Mouse (Mus musculus) midbrain, embryonic 12.5 days (tissue): ENCODE measurements around the gene P4ha1. TPM values are rescaled to one million over a fixed set of nuclear protein-coding genes. Genes with fewer than 3 reads are reported as not detected.
A peak's percentile ranks its signal among the peaks of the same experiment; 100 is the strongest.

Source experiments
- ATAC-seq: fragments of 200-750 bp; cut with Nextera tagmentation; 2 replicates; pipeline ENCODE4 v1.8.0; 2017; ENCODE audit warnings: low read depth, moderate TSS enrichment, moderate library complexity; ENCODE audit not compliant: low FRiP score
- H3K27ac ChIP-seq: fragments of 300-500 bp; sonication (generic); replicated peaks from 2 replicates; pipeline ENCODE4 v1.5.1; 2016; ENCODE audit warnings: mild to moderate bottlenecking
- H3K27me3 ChIP-seq: fragments of 300-500 bp; sonication (generic); 2 replicates; pipeline ENCODE4 v1.6.1; 2016; ENCODE audit warnings: mild to moderate bottlenecking
- H3K36me3 ChIP-seq: fragments of 300-500 bp; sonication (generic); 2 replicates; pipeline ENCODE4 v1.6.1; 2016
- H3K4me1 ChIP-seq: fragments of 300-500 bp; sonication (generic); 2 replicates; pipeline ENCODE4 v1.6.1; 2016
- H3K4me2 ChIP-seq: fragments of 300-500 bp; sonication (generic); replicated peaks from 2 replicates; pipeline ENCODE4 v1.6.1; 2016; ENCODE audit warnings: mild to moderate bottlenecking, moderate library complexity
- H3K4me3 ChIP-seq: fragments of 300-500 bp; sonication (generic); 2 replicates; pipeline ENCODE4 v1.5.1; 2016; ENCODE audit warnings: mild to moderate bottlenecking
- H3K9ac ChIP-seq: fragments of 300-500 bp; sonication (generic); replicated peaks from 2 replicates; pipeline ENCODE4 v1.6.1; 2016; ENCODE audit warnings: mild to moderate bottlenecking, moderate library complexity
- H3K9me3 ChIP-seq: fragments of 300-500 bp; sonication (generic); 2 replicates; pipeline ENCODE4 v1.6.1; 2016; ENCODE audit warnings: mild to moderate bottlenecking
- WGBS: fragments of 180-500 bp; shearing (Covaris S2); methylation state at CpG from one replicate; pipeline ENCODE4 v1.1.7; 2016; 5-methylcytosine and 5-hydroxymethylcytosine counted together
- polyA plus RNA-seq: library from polyadenylated mRNA; unstranded; fragments of >200 nt; fragmentation: Nextera tagmentation; extraction: Ambion mirVana; gene quantifications from 2 replicates; pipeline ENCODE4 v1.2.1, GENCODE M21; 2016

The P4ha1 gene
- 35.5 and 38.2 TPM in 2 replicates for polyA plus RNA-seq

- WGBS: under 1% methylated on average over 32 of the region's 39 CpGs
- H3K36me3 ChIP-seq: no peaks in the 10 kb centered on the region
Measured at GRCm38 (mm10) chr10:59323100-59323487, at the start of gene P4ha1. P4ha1 (plus strand) TSS chr10:59323296.

GRCm38 (mm10) chr10:59275745-59276144 lies 47.4 kb upstream of the P4ha1 start:
- no peak overlapping the region for H3K4me2 ChIP-seq
- WGBS: 90% methylated on average over 5 of the region's 5 CpGs
- no peak overlapping the region for H3K4me3 ChIP-seq
- no peaks in the 10 kb centered on the region for H3K36me3 ChIP-seq
- no peak for ATAC-seq
- no peak overlapping the region for H3K27ac ChIP-seq
- no peaks in the 10 kb centered on the region for H3K4me1 ChIP-seq
- H3K27me3 ChIP-seq: no peaks in the 10 kb centered on the region
- H3K9ac ChIP-seq: no peak overlapping the region
- no peaks in the 10 kb centered on the region for H3K9me3 ChIP-seq

More at GRCm38 (mm10) chr10:59323100-59323487, at the start of gene P4ha1:
- H3K27me3 ChIP-seq: no peaks in the 10 kb centered on the region
- H3K9me3 ChIP-seq: no peaks in the 10 kb centered on the region
- peak within 1 kb of the TSS; percentile 89 for H3K9ac ChIP-seq
- peak within 1 kb of the TSS; percentile 74 for H3K4me3 ChIP-seq
- peak within 1 kb of the TSS; percentile 94 for H3K27ac ChIP-seq
- H3K4me1 ChIP-seq: peaks cover 20% of the 10 kb centered on the region
- H3K4me2 ChIP-seq: peak within 1 kb of the TSS; percentile 88
- ATAC-seq: peak; percentile 99

- Histone ChIP-seq H3K4me1 (no peaks in the 10 kb centered on the region), H3K27ac (no peak overlapping the region), H3K4me3 (no peak overlapping the region), H3K27me3 (no peaks in the 10 kb centered on the region), H3K4me2 (no peak overlapping the region), H3K36me3 (no peaks in the 10 kb centered on the region), H3K9ac (no peak overlapping the region), H3K9me3 (no peaks in the 10 kb centered on the region)
- ATAC-seq: no peak
- 78% methylated on average over 10 of the region's 10 CpGs for WGBS
Measured at GRCm38 (mm10) chr10:59277116-59277515, 46.0 kb upstream of the P4ha1 start.

- no peak overlapping the region for H3K4me3 ChIP-seq
- H3K4me2 ChIP-seq: no peak overlapping the region
- no peaks in the 10 kb centered on the region for H3K36me3 ChIP-seq
- H3K27ac ChIP-seq: no peak overlapping the region
- no peaks in the 10 kb centered on the region for H3K27me3 ChIP-seq
- no peak overlapping the region for H3K9ac ChIP-seq
- no peak for ATAC-seq
- no peaks in the 10 kb centered on the region for H3K4me1 ChIP-seq
- 59% methylated on average over 5 of the region's 5 CpGs for WGBS
- H3K9me3 ChIP-seq: no peaks in the 10 kb centered on the region
Measured at GRCm38 (mm10) chr10:59277729-59278475, 45.2 kb upstream of the P4ha1 start.

- ATAC-seq: no peak
- Histone ChIP-seq H3K27ac (no peak overlapping the region), H3K4me1 (no peaks in the 10 kb centered on the region), H3K9ac (no peak overlapping the region), H3K36me3 (no peaks in the 10 kb centered on the region), H3K4me2 (no peak overlapping the region), H3K4me3 (no peak overlapping the region), H3K27me3 (no peaks in the 10 kb centered on the region), H3K9me3 (no peaks in the 10 kb centered on the region)
- 83% methylated on average over 3 of the region's 3 CpGs for WGBS
Measured at GRCm38 (mm10) chr10:59283164-59283563, 39.9 kb upstream of the P4ha1 start.

GRCm38 (mm10) chr10:59283749-59284148 lies 39.3 kb upstream of the P4ha1 start:
- no peak overlapping the region for H3K4me2 ChIP-seq
- no peak overlapping the region for H3K4me3 ChIP-seq
- ATAC-seq: no peak
- no peaks in the 10 kb centered on the region for H3K27me3 ChIP-seq
- no peak overlapping the region for H3K9ac ChIP-seq
- no peaks in the 10 kb centered on the region for H3K4me1 ChIP-seq
- H3K36me3 ChIP-seq: no peaks in the 10 kb centered on the region
- no peak overlapping the region for H3K27ac ChIP-seq
- H3K9me3 ChIP-seq: no peaks in the 10 kb centered on the region
- 44% methylated on average over 1 of the region's 1 CpGs for WGBS

GRCm38 (mm10) chr10:59285530-59285929 lies 37.6 kb upstream of the P4ha1 start:
- no peak overlapping the region for H3K4me3 ChIP-seq
- WGBS: 73% methylated on average over 5 of the region's 5 CpGs

GRCm38 (mm10) chr10:59287251-59287650 lies 35.8 kb upstream of the P4ha1 start:
- WGBS: 63% methylated on average over 2 of the region's 2 CpGs
- no peak for ATAC-seq
- H3K4me2 ChIP-seq: no peak overlapping the region

More at GRCm38 (mm10) chr10:59285530-59285929, 37.6 kb upstream of the P4ha1 start:
- no peak overlapping the region for H3K9ac ChIP-seq
- H3K4me1 ChIP-seq: no peaks in the 10 kb centered on the region
- H3K4me2 ChIP-seq: no peak overlapping the region
- H3K27me3 ChIP-seq: 0 out of 2 replicates have a peak, but pooled peaks cover 4% of the 10 kb centered on the region
- no peaks in the 10 kb centered on the region for H3K36me3 ChIP-seq
- no peak for ATAC-seq
- H3K27ac ChIP-seq: no peak overlapping the region
- no peaks in the 10 kb centered on the region for H3K9me3 ChIP-seq

GRCm38 (mm10) chr10:59287662-59288061 lies 35.4 kb upstream of the P4ha1 start:
- Histone ChIP-seq H3K4me1 (no peaks in the 10 kb centered on the region), H3K9me3 (no peaks in the 10 kb centered on the region), H3K36me3 (no peaks in the 10 kb centered on the region), H3K27me3 (0 out of 2 replicates have a peak, but pooled peaks cover 5% of the 10 kb centered on the region), H3K27ac (no peak overlapping the region), H3K4me2 (no peak overlapping the region), H3K9ac (no peak overlapping the region), H3K4me3 (no peak overlapping the region)
- ATAC-seq: no peak
- 74% methylated on average over 3 of the region's 3 CpGs for WGBS

More at GRCm38 (mm10) chr10:59287251-59287650, 35.8 kb upstream of the P4ha1 start:
- no peak overlapping the region for H3K9ac ChIP-seq
- H3K4me3 ChIP-seq: no peak overlapping the region
- no peak overlapping the region for H3K27ac ChIP-seq
- 0 out of 2 replicates have a peak, but pooled peaks cover 5% of the 10 kb centered on the region for H3K27me3 ChIP-seq
- H3K9me3 ChIP-seq: no peaks in the 10 kb centered on the region
- no peaks in the 10 kb centered on the region for H3K4me1 ChIP-seq
- H3K36me3 ChIP-seq: no peaks in the 10 kb centered on the region

GRCm38 (mm10) chr10:59289062-59289461 lies 34.0 kb upstream of the P4ha1 start:
- no peak for ATAC-seq
- H3K4me3 ChIP-seq: no peak overlapping the region
- H3K9ac ChIP-seq: no peak overlapping the region
- no peak overlapping the region for H3K4me2 ChIP-seq
- 59% methylated on average over 8 of the region's 8 CpGs for WGBS
- H3K9me3 ChIP-seq: no peaks in the 10 kb centered on the region
- no peaks in the 10 kb centered on the region for H3K4me1 ChIP-seq
- no peak overlapping the region for H3K27ac ChIP-seq
- no peaks in the 10 kb centered on the region for H3K36me3 ChIP-seq
- peaks cover 12% of the 10 kb centered on the region; the same call in 1 of the 2 replicates for H3K27me3 ChIP-seq

GRCm38 (mm10) chr10:59291536-59291935 lies 31.6 kb upstream of the P4ha1 start:
- ATAC-seq: no peak
- Histone ChIP-seq H3K4me3 (no peak overlapping the region), H3K4me1 (no peaks in the 10 kb centered on the region), H3K27ac (no peak overlapping the region), H3K4me2 (no peak overlapping the region), H3K9ac (no peak overlapping the region), H3K9me3 (no peaks in the 10 kb centered on the region), H3K36me3 (no peaks in the 10 kb centered on the region), H3K27me3 (peaks cover 12% of the 10 kb centered on the region; the same call in 1 of the 2 replicates)
- WGBS: 56% methylated on average over 3 of the region's 3 CpGs

GRCm38 (mm10) chr10:59292079-59292478 lies 31.0 kb upstream of the P4ha1 start:
- 88% methylated on average over 7 of the region's 7 CpGs for WGBS
- H3K27me3 ChIP-seq: peaks cover 12% of the 10 kb centered on the region; the same call in 1 of the 2 replicates
- no peak for ATAC-seq

More at GRCm38 (mm10) chr10:59292079-59292478, 31.0 kb upstream of the P4ha1 start:
- no peak overlapping the region for H3K4me2 ChIP-seq
- no peaks in the 10 kb centered on the region for H3K4me1 ChIP-seq
- H3K4me3 ChIP-seq: no peak overlapping the region
- H3K9me3 ChIP-seq: no peaks in the 10 kb centered on the region
- no peaks in the 10 kb centered on the region for H3K36me3 ChIP-seq
- H3K27ac ChIP-seq: no peak overlapping the region
- H3K9ac ChIP-seq: no peak overlapping the region
